Mouse (Mus musculus) myocyte (in vitro differentiated cells): ENCODE measurements around the gene Ctsj. TPM values are rescaled to one million over a fixed set of nuclear protein-coding genes. Genes with fewer than 3 reads are reported as not detected.
"Not testable (repeated sequence)": the region's sequence is repeated elsewhere in the genome, so short reads cannot be mapped to it uniquely, and the experiment has no call there.

ENCODE experiments used
- H3K27me3 ChIP-seq: one replicate; pipeline ENCODE4 v1.6.1; 2011; ENCODE audit not compliant: control insufficient read depth, insufficient read depth, insufficient read length
- H3K36me3 ChIP-seq: one replicate; pipeline ENCODE4 v1.6.1; 2011; ENCODE audit not compliant: control insufficient read depth, insufficient read depth
- H3K4me2 ChIP-seq: one replicate; pipeline ENCODE4 v1.6.1; 2011; ENCODE audit warnings: low read depth, control low read depth
- H3K4me3 ChIP-seq: one replicate; pipeline ENCODE4 v1.5.1; 2011; ENCODE audit warnings: mild to moderate bottlenecking, control low read depth, moderate library complexity
- H3K79me2 ChIP-seq: one replicate; pipeline ENCODE4 v1.6.1; 2011; ENCODE audit not compliant: control insufficient read depth, insufficient read depth
- H3ac ChIP-seq: one replicate; pipeline ENCODE4 v1.6.1; 2011; ENCODE audit not compliant: control insufficient read depth, insufficient read length
- CEBPB ChIP-seq: IDR thresholded peaks from 2 replicates; pipeline ENCODE4 v1.6.1; 2011; ENCODE audit warnings: mild to moderate bottlenecking, moderate library complexity; ENCODE audit not compliant: poor library complexity, insufficient read depth, severe bottlenecking
- E2F4 ChIP-seq: IDR thresholded peaks from one replicate; pipeline ENCODE4 v1.6.1; 2011; ENCODE audit warnings: mild to moderate bottlenecking, control low read depth, moderate library complexity; ENCODE audit not compliant: insufficient read depth
- MAX ChIP-seq: IDR thresholded peaks from one replicate; pipeline ENCODE4 v1.6.1; 2011; ENCODE audit warnings: low read depth, mild to moderate bottlenecking, control low read depth
- MYOD1 ChIP-seq, 3 experiments: IDR thresholded peaks; one replicate each; pipeline ENCODE4 v1.6.1; 2011; ENCODE audit warnings: control low read depth in 2 of 3, low read depth in 2 of 3, mild to moderate bottlenecking in 2 of 3, moderate library complexity in 1 of 3; ENCODE audit not compliant: insufficient read length in 2 of 3, control insufficient read depth in 1 of 3
- MYOG ChIP-seq, 3 experiments: IDR thresholded peaks; one replicate each; pipeline ENCODE4 v1.6.1; 2011; ENCODE audit warnings: control low read depth in 2 of 3, low read depth in 2 of 3, mild to moderate bottlenecking in 2 of 3; ENCODE audit not compliant: insufficient read length in 2 of 3, control insufficient read depth in 1 of 3, insufficient read depth in 1 of 3
- POLR2A ChIP-seq: IDR thresholded peaks from one replicate; pipeline ENCODE4 v1.6.1; 2011; ENCODE audit warnings: low read depth, mild to moderate bottlenecking, control low read depth, moderate library complexity; ENCODE audit not compliant: insufficient read length
- POLR2AphosphoS2 ChIP-seq: IDR thresholded peaks from one replicate; pipeline ENCODE4 v1.6.1; 2011; ENCODE audit warnings: low read depth, control low read depth; ENCODE audit not compliant: insufficient read length
- REST ChIP-seq: IDR thresholded peaks from one replicate; pipeline ENCODE4 v1.6.1; 2011; ENCODE audit warnings: mild to moderate bottlenecking, control low read depth, moderate library complexity; ENCODE audit not compliant: insufficient read depth, insufficient read length
- SRF ChIP-seq: IDR thresholded peaks from one replicate; pipeline ENCODE4 v1.6.1; 2011; ENCODE audit warnings: low read depth; ENCODE audit not compliant: control insufficient read depth, insufficient read length
- TCF12 ChIP-seq: IDR thresholded peaks from one replicate; pipeline ENCODE4 v1.6.1; 2011; ENCODE audit warnings: mild to moderate bottlenecking, control low read depth; ENCODE audit not compliant: poor library complexity, insufficient read depth, severe bottlenecking
- TCF3 ChIP-seq: IDR thresholded peaks from one replicate; pipeline ENCODE4 v1.6.1; 2011; ENCODE audit warnings: low read depth, control low read depth; ENCODE audit not compliant: insufficient read length
- USF1 ChIP-seq: IDR thresholded peaks from one replicate; pipeline ENCODE4 v1.6.1; 2011; ENCODE audit warnings: low read depth, mild to moderate bottlenecking, control low read depth, moderate library complexity
- polyA plus RNA-seq: library from polyadenylated mRNA; unstranded; fragments of >200 nt; fragmentation: generic; extraction: Trizol; gene quantifications from one replicate; pipeline ENCODE4 v1.2.1, GENCODE M21; 2012; ENCODE audit warnings: missing spikeins

Gene Ctsj
- polyA plus RNA-seq, 1 experiment: not detected

DNA sequence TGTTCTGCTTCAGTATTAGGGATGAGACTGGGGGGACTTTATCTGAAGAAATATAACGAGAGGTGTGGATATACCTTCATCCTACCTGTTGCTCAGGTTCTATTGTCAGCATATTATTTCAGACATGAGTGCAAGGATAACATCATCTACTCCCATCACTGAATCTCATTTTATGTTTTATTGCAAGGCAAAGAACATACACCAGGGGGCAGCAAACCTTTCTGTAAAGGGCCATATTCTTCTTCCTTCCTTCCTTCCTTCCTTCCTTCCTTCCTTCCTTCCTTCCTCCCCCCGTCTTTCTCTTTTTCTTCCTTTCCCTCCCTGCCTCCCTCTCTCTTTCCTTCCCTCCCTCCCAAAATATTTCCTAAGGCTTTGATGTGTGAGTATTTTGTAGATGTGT is 8.2 kb downstream of the Ctsj start:
- Histone ChIP-seq H3K36me3 (no peaks in the 10 kb centered on the region), H3K4me3 (no peak overlapping the region), H3ac (no peak overlapping the region), H3K4me2 (no peak overlapping the region), H3K27me3 (no peaks in the 10 kb centered on the region), H3K79me2 (no peaks in the 10 kb centered on the region)
- TF ChIP-seq CEBPB (no peak), MYOG (IDR thresholded peaks at IDR 0.05; ENCODE audit: control insufficient read depth in 1 of 3, insufficient read depth in 1 of 3, insufficient read length in 2 of 3, low read depth in 2 of 3) (no peak), E2F4 (no peak), SRF (no peak), USF1 (no peak), TCF12 (no peak), POLR2A (no peak), POLR2AphosphoS2 (no peak), MAX (no peak), REST (no peak), MYOD1 (IDR thresholded peaks at IDR 0.05; ENCODE audit: control insufficient read depth in 1 of 3, insufficient read length in 2 of 3, low read depth in 2 of 3) (no peak), TCF3 (no peak)

DNA sequence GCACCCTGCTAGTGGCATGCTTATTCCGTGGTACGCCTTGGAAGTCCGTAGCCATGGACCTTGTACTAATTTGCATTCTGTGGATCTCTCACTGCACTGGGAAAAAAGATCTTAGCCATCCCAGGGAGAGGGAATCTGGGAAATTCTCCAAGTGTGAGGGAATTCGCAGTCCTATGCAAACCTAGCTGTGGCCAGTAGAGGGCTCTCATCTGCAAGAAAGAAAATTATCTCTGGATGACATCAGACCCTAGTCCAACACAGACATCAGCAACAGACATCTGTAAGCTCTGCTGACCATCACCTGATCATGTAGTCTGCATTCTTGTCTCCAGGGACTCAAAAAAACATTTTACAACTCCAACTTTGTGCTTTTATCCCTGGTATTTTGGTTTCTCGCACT is 18.8 kb downstream of the Ctsj start:
- not testable (repeated sequence) for H3K27me3 ChIP-seq, H3ac ChIP-seq, H3K4me2 ChIP-seq

DNA sequence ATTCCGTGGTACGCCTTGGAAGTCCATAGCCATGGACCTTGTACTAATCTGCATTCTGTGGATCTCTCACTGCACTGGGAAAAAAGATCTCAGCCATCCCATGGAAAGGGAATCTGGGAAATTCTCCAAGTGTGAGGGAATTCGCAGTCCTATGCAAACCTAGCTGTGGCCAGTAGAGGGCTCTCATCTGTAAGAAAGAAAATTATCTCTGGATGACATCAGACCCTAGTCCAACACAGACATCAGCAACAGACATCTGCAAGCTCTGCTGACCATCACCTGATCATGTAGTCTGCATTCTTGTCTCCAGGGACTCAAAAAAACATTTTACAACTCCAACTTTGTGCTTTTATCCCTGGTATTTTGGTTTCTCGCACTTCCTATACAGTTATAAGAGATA is 33.4 kb downstream of the Ctsj start:
- H3K4me2 ChIP-seq, H3K79me2 ChIP-seq, H3ac ChIP-seq, H3K27me3 ChIP-seq, H3K4me3 ChIP-seq, H3K36me3 ChIP-seq: not testable (repeated sequence)

More for the DNA sequence above, 18.8 kb downstream of the Ctsj start:
- not testable (repeated sequence) for H3K79me2 ChIP-seq, H3K36me3 ChIP-seq, H3K4me3 ChIP-seq

DNA sequence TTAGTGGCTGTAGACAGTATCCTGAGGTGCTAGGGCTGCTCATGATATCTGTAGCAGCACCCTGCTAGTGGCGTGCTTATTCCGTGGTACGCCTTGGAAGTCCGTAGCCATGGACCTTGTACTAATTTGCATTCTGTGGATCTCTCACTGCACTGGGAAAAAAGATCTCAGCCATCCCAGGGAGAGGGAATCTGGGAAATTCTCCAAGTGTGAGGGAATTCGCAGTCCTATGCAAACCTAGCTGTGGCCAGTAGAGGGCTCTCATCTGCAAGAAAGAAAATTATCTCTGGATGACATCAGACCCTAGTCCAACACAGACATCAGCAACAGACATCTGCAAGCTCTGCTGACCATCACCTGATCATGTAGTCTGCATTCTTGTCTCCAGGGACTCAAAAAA is 41.8 kb downstream of the Ctsj start:
- H3ac ChIP-seq, H3K4me2 ChIP-seq, H3K27me3 ChIP-seq, H3K4me3 ChIP-seq, H3K79me2 ChIP-seq, H3K36me3 ChIP-seq: not testable (repeated sequence)

DNA sequence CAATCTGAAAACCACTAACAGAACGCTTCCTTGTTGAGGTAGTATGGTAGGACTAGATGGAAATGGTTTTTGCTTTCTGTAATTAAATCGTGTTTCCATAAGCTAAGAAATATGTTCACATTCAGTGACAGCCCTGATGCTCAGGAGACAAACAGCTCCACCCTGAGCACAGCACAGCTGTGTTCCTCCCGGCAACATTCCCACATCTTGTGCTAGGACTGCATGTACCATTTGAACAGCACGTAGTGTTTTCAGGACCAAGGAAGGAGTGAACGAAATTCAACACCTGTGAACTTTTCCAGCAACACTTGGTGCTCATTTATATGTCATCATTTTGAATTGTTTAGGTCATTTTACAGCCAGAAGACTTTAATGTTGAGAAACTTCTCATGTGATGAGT is 44.1 kb downstream of the Ctsj start:
- TF ChIP-seq SRF: no peak
- no peak for TF ChIP-seq CEBPB
- TF ChIP-seq E2F4: no peak
- TF ChIP-seq POLR2AphosphoS2: no peak
- no peak for TF ChIP-seq MYOD1 (IDR thresholded peaks at IDR 0.05; ENCODE audit: control insufficient read depth in 1 of 3, insufficient read length in 2 of 3, low read depth in 2 of 3)
- TF ChIP-seq POLR2A: no peak
- no peak for TF ChIP-seq TCF3
- TF ChIP-seq TCF12: no peak
- TF ChIP-seq REST: no peak
- no peak for TF ChIP-seq MYOG (IDR thresholded peaks at IDR 0.05; ENCODE audit: control insufficient read depth in 1 of 3, insufficient read depth in 1 of 3, insufficient read length in 2 of 3, low read depth in 2 of 3)
- no peak for TF ChIP-seq MAX
- no peak for TF ChIP-seq USF1
- Histone ChIP-seq H3K79me2 (no peaks in the 10 kb centered on the region), H3K4me3 (no peak overlapping the region), H3K4me2 (no peak overlapping the region), H3K36me3 (no peaks in the 10 kb centered on the region), H3K27me3 (no peaks in the 10 kb centered on the region), H3ac (no peak overlapping the region)

Other genes with a start within 250 kb of the Ctsj start
- not detected for gene BC051665, start 219.6 kb downstream of the Ctsj start, polyA plus RNA-seq
- gene Ctsll3, start 203.1 kb downstream of the Ctsj start, polyA plus RNA-seq: not detected
- gene 4930486L24Rik, start 141.5 kb downstream of the Ctsj start, polyA plus RNA-seq: 0.29 TPM
- 0.31 TPM for gene Gm49392, start 109.1 kb downstream of the Ctsj start, polyA plus RNA-seq
- gene Ctla2b, start 108.5 kb downstream of the Ctsj start, polyA plus RNA-seq: 2.2 TPM
- not detected for gene Tpbpb, start 101.1 kb downstream of the Ctsj start, polyA plus RNA-seq
- 0.44 TPM for gene Gm49393, start 70.4 kb downstream of the Ctsj start, polyA plus RNA-seq
- gene Gm49391, start 69.4 kb downstream of the Ctsj start, polyA plus RNA-seq: 0.76 TPM
- gene Ctla2a, start 69.3 kb downstream of the Ctsj start, polyA plus RNA-seq: 10.3 TPM
- gene Tpbpa, start 64.0 kb downstream of the Ctsj start, polyA plus RNA-seq: not detected
- gene Ctsq, start 34.7 kb upstream of the Ctsj start, polyA plus RNA-seq: not detected
- not detected for gene Ctsr, start 158.3 kb upstream of the Ctsj start, polyA plus RNA-seq
- not detected for gene Cts6, start 197.5 kb upstream of the Ctsj start, polyA plus RNA-seq
- not detected for gene Cts8, start 249.4 kb upstream of the Ctsj start, polyA plus RNA-seq